Mouse (Mus musculus) liver, adult 2 months (tissue): ENCODE results near the gene Tmed3. TPM values are rescaled to one million over a fixed set of nuclear protein-coding genes. Genes with fewer than 3 reads are reported as not detected.

Source experiments
- DNase-seq: peaks from one replicate; pipeline ENCODE4 v3.0.0-alpha.2; 2011; ENCODE audit warnings: low read depth, low spot score; ENCODE audit errors: extremely low read depth
- H3K27ac ChIP-seq: fragments of 200-500 bp; replicated peaks from 2 replicates; pipeline ENCODE4 v1.5.1; 2012; ENCODE audit warnings: low read depth, mild to moderate bottlenecking, control low read depth, inconsistent platforms, low read length; ENCODE audit not compliant: insufficient read depth
- H3K27me3 ChIP-seq: fragments of 200-500 bp; 2 replicates; pipeline ENCODE4 v1.6.1; 2012; ENCODE audit warnings: mild to moderate bottlenecking, moderate library complexity, low read length, inconsistent platforms; ENCODE audit not compliant: control insufficient read depth, insufficient read depth
- H3K36me3 ChIP-seq: fragments of 200-500 bp; 2 replicates; pipeline ENCODE4 v1.6.1; 2012; ENCODE audit warnings: low read length, inconsistent platforms; ENCODE audit not compliant: control insufficient read depth, insufficient read depth
- H3K4me1 ChIP-seq: fragments of 200-500 bp; 2 replicates; pipeline ENCODE4 v1.6.1; 2011; ENCODE audit warnings: low read length; ENCODE audit not compliant: control insufficient read depth, insufficient read depth
- H3K4me3 ChIP-seq: fragments of 200-500 bp; 2 replicates; pipeline ENCODE4 v1.5.1; 2011; ENCODE audit warnings: low read depth, mild to moderate bottlenecking, control low read depth, low read length, moderate library complexity; ENCODE audit not compliant: insufficient read depth
- H3K79me2 ChIP-seq: fragments of 200-500 bp; 2 replicates; pipeline ENCODE4 v1.6.1; 2012; ENCODE audit warnings: inconsistent platforms, mild to moderate bottlenecking, low read length, moderate library complexity; ENCODE audit not compliant: control insufficient read depth, insufficient read depth
- H3K9ac ChIP-seq: fragments of 200-500 bp; 2 replicates; pipeline ENCODE4 v1.6.1; 2012; ENCODE audit warnings: low read depth, mild to moderate bottlenecking, control low read depth, inconsistent platforms, low read length
- CTCF ChIP-seq: fragments of 200-500 bp; IDR thresholded peaks from 2 replicates; pipeline ENCODE4 v1.5.1; 2011; ENCODE audit warnings: low read depth, low read length, control low read depth
- POLR2A ChIP-seq: fragments of 200-500 bp; IDR thresholded peaks from 2 replicates; pipeline ENCODE4 v1.6.1; 2011; ENCODE audit warnings: low read length, control low read depth; ENCODE audit not compliant: insufficient read depth; ENCODE audit errors: extremely low read depth
- WGBS: fragments of 180-500 bp; shearing (Covaris S2); methylation state at CpG from one replicate; pipeline ENCODE4 v1.1.7; 2018; 5-methylcytosine and 5-hydroxymethylcytosine counted together
- polyA plus RNA-seq: library from polyadenylated mRNA; depleted of rRNA; stranded (reverse); fragments of >200 nt; gene quantifications from 2 replicates; pipeline ENCODE4 v1.2.3, GENCODE M21; 2012; rRNA removed
- total RNA-seq: library from RNA; depleted of rRNA; stranded (reverse); fragments of >200 nt; gene quantifications from 2 replicates; pipeline ENCODE4 v1.2.3, GENCODE M21; 2014; rRNA removed

Tmed3 gene
- total and polyA plus RNA-seq, 2 experiments, result 26.6 to 42.0 TPM

DNA sequence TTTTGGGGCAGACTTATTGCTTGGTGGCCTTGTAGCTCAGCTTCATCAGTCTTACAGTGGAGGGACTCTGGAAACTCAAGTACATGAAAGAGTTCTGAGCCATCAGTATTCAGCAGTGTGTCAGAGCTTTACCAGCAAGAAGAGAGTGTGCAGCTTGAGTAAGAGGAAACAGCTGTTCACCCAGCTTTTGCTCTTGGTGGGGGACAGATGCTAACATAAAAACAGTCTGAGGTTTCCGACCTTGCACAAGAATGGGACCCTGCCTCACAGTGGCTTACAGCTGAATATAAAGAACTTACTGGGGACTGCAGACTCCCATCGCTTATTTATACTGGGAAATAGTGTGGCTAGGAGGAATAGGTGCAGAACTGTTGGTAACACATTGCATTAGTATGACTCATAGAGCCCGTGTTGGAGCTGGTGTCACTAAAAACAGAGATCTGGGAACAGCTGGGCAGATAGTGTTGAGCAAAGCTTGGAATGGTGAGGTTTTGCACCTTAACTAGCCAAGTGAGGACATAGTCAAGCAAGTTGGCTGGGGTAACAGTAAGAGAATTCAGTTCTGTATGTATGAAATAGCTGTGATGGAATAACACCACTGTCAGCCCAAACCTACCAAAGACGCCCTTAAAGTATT, 37.4 kb downstream of the Tmed3 start:
- no peak overlapping the region for H3K27ac ChIP-seq
- H3K27me3 ChIP-seq, result no peaks in the 10 kb centered on the region
- 80% methylated on average over 4 of the region's 4 CpGs for WGBS
- no peak overlapping the region for H3K9ac ChIP-seq
- DNase-seq, result no peak
- TF ChIP-seq CTCF, result no peak
- no peak for TF ChIP-seq POLR2A
- no peak overlapping the region for H3K4me3 ChIP-seq
- H3K4me1 ChIP-seq, result no peaks in the 10 kb centered on the region
- H3K36me3 ChIP-seq, result no peaks in the 10 kb centered on the region
- H3K79me2 ChIP-seq, result no peaks in the 10 kb centered on the region

DNA sequence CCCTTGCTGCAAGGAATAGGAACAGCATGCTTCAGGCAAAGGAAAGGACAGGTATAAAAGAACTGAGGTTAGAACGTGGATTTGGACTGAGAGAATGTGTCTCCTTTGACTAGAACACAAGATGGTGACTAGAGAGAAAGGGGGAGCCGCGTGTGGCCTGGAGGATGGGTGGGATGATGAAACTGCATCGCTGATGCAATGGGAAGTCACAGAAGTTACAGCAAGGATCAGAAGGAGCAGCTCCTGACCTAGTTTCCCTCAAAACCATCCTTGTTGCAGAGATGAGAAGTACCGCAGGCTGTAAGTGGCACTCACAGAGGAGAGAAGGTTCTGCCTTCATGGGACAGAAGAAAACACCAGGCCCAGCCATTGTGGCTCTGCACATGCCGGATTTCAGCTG, 54.0 kb downstream of the Tmed3 start:
- Histone ChIP-seq H3K27ac (no peak overlapping the region), H3K27me3 (no peaks in the 10 kb centered on the region), H3K9ac (no peak overlapping the region), H3K4me3 (no peak overlapping the region), H3K36me3 (no peaks in the 10 kb centered on the region), H3K4me1 (no peaks in the 10 kb centered on the region), H3K79me2 (no peaks in the 10 kb centered on the region)
- WGBS, result 75% methylated on average over 6 of the region's 6 CpGs
- TF ChIP-seq CTCF (no peak), POLR2A (no peak)
- DNase-seq, result no peak

Other genes starting within 250 kb of the Tmed3 start
- gene Minar1, start 81.9 kb downstream of the Tmed3 start, total RNA-seq, result not detected in 2 replicates
- gene Minar1, start 81.9 kb downstream of the Tmed3 start, polyA plus RNA-seq, result not detected in 2 replicates
- gene Ankrd34c, start 33.4 kb upstream of the Tmed3 start, total RNA-seq, result not detected in 2 replicates
- not detected in 2 replicates for gene Ankrd34c, start 33.4 kb upstream of the Tmed3 start, polyA plus RNA-seq
- 0.07 and 0.09 TPM in 2 replicates for gene Rasgrf1, start 204.8 kb upstream of the Tmed3 start, total RNA-seq
- gene Rasgrf1, start 204.8 kb upstream of the Tmed3 start, polyA plus RNA-seq, result not detected in 2 replicates